Mouse (Mus musculus): ENCODE data around the gene Krt222. TPM values are rescaled to one million over a fixed set of nuclear protein-coding genes. Genes with fewer than 3 reads are reported as not detected.

The Krt222 gene
- total RNA-seq, 2 experiments from 2014 or later, result 24.8 to 29.5 TPM

GRCm38 (mm10) chr11:99229641-99230260 lies 14.1 kb downstream of the Krt222 start:
- peak; percentile 17; the same call in 1 of the 2 replicates for TF ChIP-seq CTCF (conservative IDR thresholded peaks at IDR 0.05)
- DNase-seq (ENCODE audit: low spot score in 2 of 2), result no peak
- peak overlapping the region; percentile 92 for H3K4me3 ChIP-seq
- peak overlapping the region; percentile 99 for H3K27ac ChIP-seq

- no peak overlapping the region for H3K4me3 ChIP-seq
- H3K27ac ChIP-seq, result no peak overlapping the region
- no peak for TF ChIP-seq CTCF (conservative IDR thresholded peaks at IDR 0.05)
- DNase-seq (ENCODE audit: low spot score in 2 of 2), result no peak
Measured at GRCm38 (mm10) chr11:99226298-99226697, 17.6 kb downstream of the Krt222 start.

GRCm38 (mm10) chr11:99223310-99223709 lies 20.6 kb downstream of the Krt222 start:
- Histone ChIP-seq H3K4me3 (no peak overlapping the region), H3K27ac (no peak overlapping the region)
- TF ChIP-seq CTCF (conservative IDR thresholded peaks at IDR 0.05), result no peak
- no peak for DNase-seq (ENCODE audit: low spot score in 2 of 2)

- H3K27ac ChIP-seq, result no peak overlapping the region
- no peak for TF ChIP-seq CTCF (conservative IDR thresholded peaks at IDR 0.05)
- no peak for DNase-seq (ENCODE audit: low spot score in 2 of 2)
Measured at GRCm38 (mm10) chr11:99221811-99222210, 22.1 kb downstream of the Krt222 start.

GRCm38 (mm10) chr11:99217248-99217986 lies 26.5 kb downstream of the Krt222 start:
- peak; percentile 56 for TF ChIP-seq CTCF (conservative IDR thresholded peaks at IDR 0.05)
- Histone ChIP-seq H3K4me3 (no peak overlapping the region), H3K27ac (no peak overlapping the region)
- no peak for DNase-seq (ENCODE audit: low spot score in 2 of 2)

More at GRCm38 (mm10) chr11:99221811-99222210, 22.1 kb downstream of the Krt222 start:
- no peak overlapping the region for H3K4me3 ChIP-seq

- no peak for TF ChIP-seq CTCF (conservative IDR thresholded peaks at IDR 0.05)
Measured at GRCm38 (mm10) chr11:99216181-99216580, 27.7 kb downstream of the Krt222 start.

GRCm38 (mm10) chr11:99212693-99213092 lies 31.2 kb downstream of the Krt222 start:
- no peak for DNase-seq (ENCODE audit: low spot score in 2 of 2)

More at GRCm38 (mm10) chr11:99216181-99216580, 27.7 kb downstream of the Krt222 start:
- 0 out of 2 replicates have a peak overlapping the region, but pooled peaks have one; percentile 11 for H3K27ac ChIP-seq
- DNase-seq (ENCODE audit: low spot score in 2 of 2), result no peak
- H3K4me3 ChIP-seq, result no peak overlapping the region

GRCm38 (mm10) chr11:99211964-99212363 lies 31.9 kb downstream of the Krt222 start:
- TF ChIP-seq CTCF (conservative IDR thresholded peaks at IDR 0.05), result no peak
- DNase-seq (ENCODE audit: low spot score in 2 of 2), result no peak

More at GRCm38 (mm10) chr11:99212693-99213092, 31.2 kb downstream of the Krt222 start:
- Histone ChIP-seq H3K4me3 (no peak overlapping the region), H3K27ac (no peak overlapping the region)
- no peak for TF ChIP-seq CTCF (conservative IDR thresholded peaks at IDR 0.05)

GRCm38 (mm10) chr11:99208105-99208669 lies 35.7 kb downstream of the Krt222 start:
- TF ChIP-seq CTCF (conservative IDR thresholded peaks at IDR 0.05), result no peak
- H3K4me3 ChIP-seq, result no peak overlapping the region
- no peak for DNase-seq (ENCODE audit: low spot score in 2 of 2)
- H3K27ac ChIP-seq, result no peak overlapping the region

More at GRCm38 (mm10) chr11:99211964-99212363, 31.9 kb downstream of the Krt222 start:
- no peak overlapping the region for H3K27ac ChIP-seq
- H3K4me3 ChIP-seq, result no peak overlapping the region

- DNase-seq (ENCODE audit: low spot score in 2 of 2), result no peak
Measured at GRCm38 (mm10) chr11:99207449-99207848, 36.4 kb downstream of the Krt222 start.

GRCm38 (mm10) chr11:99206954-99207353 lies 36.9 kb downstream of the Krt222 start:
- DNase-seq (ENCODE audit: low spot score in 2 of 2), result no peak

More at GRCm38 (mm10) chr11:99207449-99207848, 36.4 kb downstream of the Krt222 start:
- Histone ChIP-seq H3K4me3 (no peak overlapping the region), H3K27ac (no peak overlapping the region)
- no peak for TF ChIP-seq CTCF (conservative IDR thresholded peaks at IDR 0.05)

GRCm38 (mm10) chr11:99189154-99189582 lies 54.7 kb downstream of the Krt222 start:
- H3K4me3 ChIP-seq, result no peak overlapping the region
- DNase-seq (ENCODE audit: low spot score in 2 of 2), result peak in 1 of 2 experiments; percentile 50
- H3K27ac ChIP-seq, result no peak overlapping the region
- peak; percentile 95 for TF ChIP-seq CTCF (conservative IDR thresholded peaks at IDR 0.05)

More at GRCm38 (mm10) chr11:99206954-99207353, 36.9 kb downstream of the Krt222 start:
- no peak overlapping the region for H3K4me3 ChIP-seq
- no peak overlapping the region for H3K27ac ChIP-seq
- peak; percentile 85 for TF ChIP-seq CTCF (conservative IDR thresholded peaks at IDR 0.05)

- no peak overlapping the region for H3K27ac ChIP-seq
- no peak overlapping the region for H3K4me3 ChIP-seq
- DNase-seq (ENCODE audit: low spot score in 2 of 2), result no peak
- no peak for TF ChIP-seq CTCF (conservative IDR thresholded peaks at IDR 0.05)
Measured at GRCm38 (mm10) chr11:99187348-99187747, 56.5 kb downstream of the Krt222 start.

All from layer of hippocampus, adult 2 months (tissue).